Mouse (Mus musculus) neural tube, embryonic 10.5 days (tissue): ENCODE measurements at regions not wholly inside any gene's neighbourhood (a gene's known extent, or its start where the extent isn't known, plus 50 kb on each side); places are given as distances from the start of the nearest gene placed in this dataset.

Experiments used
- DNase-seq: peaks from one replicate; pipeline ENCODE4 v3.0.0-alpha.2; 2017; ENCODE audit warnings: low spot score; ENCODE audit errors: extremely low spot score

DNA sequence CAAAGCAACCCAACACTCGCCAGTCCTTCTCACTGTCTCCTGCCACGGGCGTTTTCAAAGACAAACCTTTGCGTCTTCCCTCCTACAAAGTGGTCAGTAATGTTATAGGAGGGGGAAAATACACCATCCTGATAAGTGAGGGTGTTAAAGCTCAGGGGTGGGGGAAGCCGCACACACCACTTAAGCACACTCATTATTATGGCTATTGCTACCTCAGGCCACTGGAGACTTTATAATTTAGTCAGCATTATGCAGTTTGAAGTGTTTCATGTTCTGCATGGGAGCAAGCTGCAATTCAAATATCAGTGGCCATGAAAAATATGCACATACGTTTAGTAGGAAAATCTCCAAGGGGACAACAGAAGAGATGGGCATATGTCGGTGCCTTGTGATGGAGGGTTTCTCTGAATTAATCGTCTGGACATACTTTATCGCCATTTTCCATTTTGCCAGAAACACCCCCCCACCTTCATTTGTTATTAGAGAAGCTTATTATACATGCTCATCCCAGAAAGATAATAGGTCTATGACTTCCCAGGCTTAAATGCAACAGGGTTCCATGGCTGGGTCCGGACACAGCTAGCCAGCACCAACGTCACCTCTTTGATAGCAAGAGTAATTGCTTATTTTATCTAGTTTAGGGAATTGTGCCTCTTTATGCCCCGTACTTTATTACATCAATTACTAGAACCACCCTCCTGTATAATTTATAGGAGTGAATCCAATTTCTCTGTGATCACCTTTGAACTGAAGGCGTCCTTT lies 193.5 kb upstream of the Adamts16 start:
- no peak for DNase-seq

DNA sequence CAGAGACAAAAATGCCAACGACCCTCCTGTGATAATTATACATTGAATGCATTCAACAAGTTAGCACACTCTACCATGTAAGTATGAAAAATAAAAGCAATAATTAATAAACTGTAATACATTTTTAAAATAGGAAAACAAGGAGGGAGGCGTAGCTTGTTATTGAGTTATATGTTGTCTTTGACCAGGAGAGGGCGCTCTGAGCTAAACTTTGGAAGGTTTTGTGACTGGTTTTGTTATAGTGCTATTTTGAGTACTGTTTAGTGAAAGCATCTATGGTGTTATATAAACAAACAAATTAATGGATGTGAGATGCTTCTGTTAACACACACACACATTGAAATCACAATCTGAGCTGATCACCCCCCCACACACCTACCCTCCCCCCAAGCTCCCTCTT lies 166.6 kb upstream of the Adamts16 start:
- DNase-seq: no peak

DNA sequence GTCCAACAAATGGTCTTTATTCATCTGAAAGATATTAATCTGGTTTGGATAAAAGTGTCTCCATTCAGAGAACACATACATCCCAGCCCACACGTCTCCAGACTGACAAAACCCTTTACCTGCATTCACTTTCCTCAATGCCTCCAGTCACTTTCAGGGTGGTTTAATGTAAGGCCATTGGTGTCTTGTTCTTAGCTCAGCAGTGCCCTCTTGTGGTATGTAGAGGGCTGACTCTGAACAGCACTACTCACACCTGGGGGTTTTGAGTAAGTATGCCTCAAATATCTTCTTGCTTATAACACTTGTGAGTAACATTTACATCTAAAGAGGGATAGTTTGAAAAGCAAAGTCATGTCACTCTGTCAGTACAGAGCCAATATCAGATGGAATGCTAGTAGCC lies 164.5 kb upstream of the Adamts16 start:
- DNase-seq: peak; percentile 34

DNA sequence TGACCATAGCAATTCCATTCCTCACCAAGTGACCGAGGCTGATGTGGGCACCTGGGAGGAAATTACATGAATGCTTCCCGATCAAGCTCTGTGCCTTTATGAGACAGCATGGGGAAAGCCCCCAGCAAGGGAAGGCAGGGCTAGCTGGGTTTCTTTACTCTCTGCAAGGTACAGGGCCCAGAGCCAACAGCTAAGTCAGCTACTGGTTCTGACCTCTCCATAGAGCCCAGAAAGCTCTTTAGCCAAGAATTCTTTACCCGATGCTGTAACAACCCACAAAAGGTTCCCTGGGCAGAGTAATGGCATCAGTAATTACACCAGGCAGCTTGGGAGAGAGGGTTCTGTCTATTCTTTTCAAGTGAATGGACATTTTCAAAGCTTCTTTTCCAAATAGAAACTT lies 161.9 kb upstream of the Adamts16 start:
- no peak for DNase-seq

DNA sequence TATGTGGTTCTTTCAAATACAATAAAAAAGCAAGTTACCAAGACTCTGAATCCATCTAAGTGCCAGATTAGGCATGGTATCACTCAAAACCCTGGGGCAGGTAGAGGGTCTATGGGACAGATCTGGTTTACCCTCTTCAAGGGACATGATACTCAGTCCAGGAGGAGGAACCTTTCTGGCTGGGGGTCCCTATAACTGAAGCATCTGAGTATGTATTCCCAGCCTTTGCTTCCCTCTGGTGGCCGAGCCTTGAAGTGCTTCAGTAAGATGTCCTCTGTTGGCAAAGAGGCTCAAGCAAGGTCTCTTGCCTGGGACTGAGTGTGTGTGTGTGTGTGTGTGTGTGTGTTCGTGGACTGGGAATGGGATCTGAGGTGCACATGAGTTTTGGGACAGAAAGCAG lies 159.7 kb upstream of the Adamts16 start:
- DNase-seq: peak; percentile 75

DNA sequence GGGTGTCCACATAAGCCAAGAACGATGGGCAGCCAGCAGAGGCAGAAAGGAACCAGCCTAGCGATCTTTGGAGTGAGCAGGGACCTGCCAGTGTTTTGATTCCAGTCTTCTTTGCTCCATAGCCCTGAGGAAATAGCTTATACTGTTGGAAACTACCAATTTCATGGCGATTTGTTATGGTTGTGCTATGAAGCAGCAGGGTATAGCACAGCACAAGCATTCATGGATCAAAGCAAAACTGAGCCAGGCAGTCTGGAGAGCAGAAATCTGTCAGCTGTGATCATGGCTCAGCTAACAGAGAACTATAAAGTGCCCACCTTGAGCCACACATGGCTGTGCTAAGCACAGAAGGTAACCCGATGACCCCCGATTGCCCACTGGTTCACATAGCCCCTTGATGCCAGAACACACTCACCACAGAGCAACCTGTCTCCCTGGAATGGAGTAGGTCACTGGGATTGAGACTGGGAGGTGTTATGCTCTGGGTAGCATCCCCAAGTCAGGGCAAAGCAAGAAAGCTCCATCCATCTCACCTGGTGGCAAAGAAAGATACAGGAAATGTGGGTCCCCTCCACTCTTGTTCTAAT lies 158.9 kb upstream of the Adamts16 start:
- DNase-seq: no peak

DNA sequence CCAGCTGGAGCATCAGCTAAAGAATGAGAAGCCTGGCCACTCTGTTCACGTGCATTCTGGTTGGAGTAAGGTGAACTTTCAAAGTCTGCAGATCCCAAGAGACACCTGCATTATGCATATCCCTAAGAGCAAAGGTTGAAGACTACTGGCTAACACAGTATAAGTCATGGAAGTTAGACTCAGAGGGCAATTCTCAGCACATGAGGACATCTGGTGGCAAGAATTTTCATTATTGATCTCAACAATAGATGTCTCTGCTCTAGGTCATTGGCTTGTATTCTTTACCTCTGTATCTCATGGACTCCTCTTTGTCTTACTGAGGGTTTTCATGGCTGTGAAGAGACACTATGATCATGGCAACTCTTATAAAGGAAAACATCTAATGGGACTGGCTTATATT lies 151.9 kb upstream of the Adamts16 start:
- DNase-seq: no peak

DNA sequence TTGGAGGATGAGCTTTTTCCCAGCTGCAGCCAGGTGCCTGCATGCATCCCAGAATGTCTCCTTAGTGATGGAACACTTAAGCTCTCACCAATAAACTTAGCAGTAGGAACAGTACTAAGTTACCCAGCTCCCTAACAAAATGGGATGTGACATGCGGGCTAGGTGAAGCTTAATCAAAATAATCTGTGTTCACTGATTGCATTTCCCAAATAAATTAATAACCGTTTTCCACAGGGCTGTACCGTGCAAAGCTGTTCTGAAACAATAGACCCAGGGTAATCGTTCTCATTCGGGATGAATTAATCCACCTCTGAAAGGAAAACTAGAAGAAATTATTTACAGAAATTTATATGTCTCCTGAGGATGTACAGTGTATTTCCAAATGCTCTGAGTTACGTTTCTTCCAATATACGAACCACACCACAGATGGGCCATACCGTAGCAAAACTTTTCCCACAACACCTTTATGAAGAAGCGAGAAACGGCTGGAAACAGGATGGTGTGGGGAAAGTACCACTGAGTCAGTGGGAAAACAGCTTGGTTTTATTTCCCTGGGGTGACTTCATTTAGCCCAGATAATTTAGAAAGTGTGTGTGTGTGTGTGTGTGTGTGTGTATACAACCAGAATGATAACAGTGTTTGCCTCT lies 148.5 kb upstream of the Adamts16 start:
- no peak for DNase-seq

DNA sequence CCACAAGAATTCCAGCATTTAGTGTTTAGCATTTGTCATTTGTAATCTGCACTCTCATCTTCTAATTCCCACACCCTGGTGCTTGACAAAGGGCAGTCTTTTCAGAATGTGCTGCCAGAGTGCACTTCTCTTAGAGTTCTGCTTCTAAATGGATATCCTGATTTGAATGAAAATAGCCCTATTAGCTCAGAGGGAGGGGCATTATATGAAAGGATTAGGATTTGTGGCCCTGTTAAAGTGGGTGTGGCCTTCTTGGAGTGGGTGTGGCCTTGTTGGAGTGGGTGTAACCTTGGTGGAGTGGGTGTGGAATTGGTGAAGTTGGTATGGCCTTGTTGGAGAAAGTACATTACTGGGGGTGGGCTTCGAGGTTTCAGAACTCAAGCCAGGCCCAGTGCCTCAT lies 137.7 kb upstream of the Adamts16 start:
- no peak for DNase-seq

DNA sequence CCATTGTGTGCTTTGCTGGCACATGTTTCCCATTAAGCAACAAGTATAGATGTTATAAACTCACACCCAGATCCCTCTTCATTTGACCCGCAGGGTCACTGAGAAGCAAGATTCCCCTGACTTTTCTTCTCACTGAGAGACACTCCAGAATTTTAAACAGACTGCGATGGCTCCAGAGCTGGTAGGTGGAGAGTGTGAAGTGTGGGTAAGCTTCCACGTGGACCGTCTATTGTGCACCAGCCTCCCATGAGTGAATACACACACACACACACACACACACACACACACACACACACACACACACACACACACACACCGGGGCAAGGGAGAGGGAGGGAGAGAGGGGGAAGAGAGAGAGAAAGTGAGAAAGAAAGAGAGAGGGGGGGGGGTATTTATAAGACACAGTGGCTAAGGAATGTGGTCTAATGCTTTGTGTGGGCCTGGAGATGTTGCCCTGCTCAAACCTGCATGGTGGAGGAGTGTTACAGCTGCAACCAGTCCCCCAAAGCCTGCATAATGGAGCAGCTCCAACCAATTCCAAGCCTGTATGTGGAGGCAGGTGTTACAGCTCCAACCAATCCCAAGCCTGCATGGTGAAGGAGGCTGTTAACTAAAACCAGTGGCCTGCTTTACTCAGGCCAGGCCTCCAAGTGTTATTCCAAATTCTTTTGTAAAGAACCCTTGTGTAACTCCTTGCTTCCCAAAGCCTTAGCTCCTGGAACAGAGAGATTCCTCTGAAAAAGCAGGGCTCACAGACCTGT lies 137.1 kb upstream of the Adamts16 start:
- DNase-seq: no peak

DNA sequence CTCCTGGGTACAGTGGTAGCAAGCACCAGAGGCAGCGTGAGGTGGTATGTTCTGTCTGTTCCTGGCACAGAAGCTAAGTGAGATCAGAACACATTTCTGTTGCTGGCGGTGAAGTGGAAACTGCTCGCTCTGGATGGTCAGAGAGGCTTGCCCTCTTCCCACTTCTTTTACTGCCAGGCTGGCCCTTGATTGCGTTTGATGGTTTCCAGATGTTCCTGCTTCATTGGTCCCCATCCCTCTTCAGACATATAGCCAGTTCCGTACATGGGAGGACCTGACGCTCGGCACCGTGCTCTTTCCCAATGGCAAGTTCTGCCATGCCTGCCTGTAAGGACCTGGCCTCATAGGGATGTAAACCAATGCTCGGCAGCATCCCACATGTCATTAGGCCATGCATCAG lies 128.0 kb upstream of the Adamts16 start:
- DNase-seq: no peak

DNA sequence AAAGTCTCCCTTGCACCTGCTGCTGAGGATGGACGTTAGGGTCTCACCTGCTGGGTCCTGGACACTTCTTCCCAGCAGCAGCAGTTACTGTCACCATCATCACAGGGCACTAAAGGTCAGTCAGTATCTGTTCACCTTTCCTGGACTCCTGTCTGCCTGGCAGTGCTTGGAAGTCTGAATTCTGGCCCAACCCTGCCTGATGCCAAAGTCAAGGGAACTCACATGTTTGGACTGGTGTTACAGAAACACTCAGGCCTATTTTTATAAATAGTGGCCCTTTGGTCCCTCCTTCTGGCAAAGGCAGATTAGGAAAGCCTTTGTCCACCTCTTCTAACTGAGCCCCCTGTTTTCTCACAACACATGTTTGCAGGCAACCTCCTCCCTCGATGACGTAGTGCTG lies 126.2 kb upstream of the Adamts16 start:
- no peak for DNase-seq

DNA sequence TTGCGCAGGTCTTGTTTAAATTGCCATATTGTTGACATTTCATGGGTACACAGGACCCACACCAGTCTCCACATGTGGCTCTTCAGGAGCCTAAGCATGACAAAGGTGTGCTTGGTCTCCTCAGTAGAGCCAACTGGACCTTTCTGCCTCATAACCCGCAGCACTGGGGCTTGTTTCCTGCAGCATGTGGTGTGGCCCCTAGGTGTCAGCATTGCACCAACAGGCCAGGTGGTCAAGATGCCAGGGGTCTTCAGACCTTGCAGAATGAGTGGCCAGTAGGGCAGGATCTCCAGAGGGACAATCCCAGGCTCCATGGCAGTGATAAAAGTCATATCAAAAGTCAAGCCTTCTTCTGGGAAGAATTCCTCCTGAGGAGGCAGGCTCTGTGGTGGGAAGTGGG lies 121.8 kb upstream of the Adamts16 start:
- DNase-seq: no peak

DNA sequence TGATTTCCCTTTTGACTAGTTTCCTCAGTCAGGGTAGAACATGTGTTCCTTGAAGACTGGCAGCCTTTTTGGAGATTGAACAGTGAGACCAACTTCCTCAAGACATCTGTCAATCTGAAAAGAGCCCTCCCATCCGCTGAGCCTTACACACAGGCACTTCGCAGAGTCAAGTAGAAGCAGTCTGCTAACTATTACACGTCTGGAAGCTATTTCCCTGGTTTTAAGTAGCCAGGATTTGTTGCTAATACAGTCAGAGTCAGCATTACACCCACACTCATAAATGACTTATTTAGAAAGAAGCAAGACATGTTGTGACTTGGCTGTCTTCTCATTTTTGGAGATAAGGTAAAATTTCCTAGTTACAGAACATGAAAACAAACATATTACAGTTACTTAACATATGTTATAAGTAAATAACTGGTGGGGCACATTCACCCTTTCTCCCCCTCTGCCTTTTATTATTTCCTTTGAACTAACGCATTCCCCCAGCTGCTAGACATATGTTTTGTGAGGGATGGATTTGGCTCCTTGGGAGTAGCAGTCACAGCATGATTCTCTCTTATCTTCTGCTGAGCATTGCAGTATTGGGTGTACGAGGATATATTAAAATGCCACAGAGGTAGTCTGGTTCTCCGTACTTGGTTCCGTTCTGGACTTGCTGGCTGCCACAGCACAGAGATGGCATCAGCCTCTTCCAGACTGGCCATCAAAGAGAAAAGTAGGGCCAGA lies 92.9 kb upstream of the Adamts16 start:
- DNase-seq: no peak

DNA sequence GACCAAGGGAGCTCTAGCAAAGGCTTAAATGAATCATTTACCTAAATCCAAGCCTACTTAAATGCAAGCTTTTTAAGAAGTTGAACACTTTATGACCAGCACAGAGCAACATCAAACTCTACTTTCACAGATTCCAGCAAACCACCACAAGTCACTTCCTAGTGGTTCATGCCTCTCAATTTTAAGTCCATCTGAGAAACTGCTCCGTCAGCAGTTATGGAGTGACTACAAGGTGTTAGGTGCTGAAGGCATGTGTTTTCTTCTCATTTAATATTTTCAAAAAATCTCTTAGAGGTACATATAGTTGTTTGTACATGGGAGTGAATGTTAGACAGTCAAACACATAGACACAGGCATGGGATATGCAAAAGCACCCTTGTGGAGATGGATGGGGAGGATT lies 72.2 kb upstream of the Adamts16 start:
- no peak for DNase-seq

DNA sequence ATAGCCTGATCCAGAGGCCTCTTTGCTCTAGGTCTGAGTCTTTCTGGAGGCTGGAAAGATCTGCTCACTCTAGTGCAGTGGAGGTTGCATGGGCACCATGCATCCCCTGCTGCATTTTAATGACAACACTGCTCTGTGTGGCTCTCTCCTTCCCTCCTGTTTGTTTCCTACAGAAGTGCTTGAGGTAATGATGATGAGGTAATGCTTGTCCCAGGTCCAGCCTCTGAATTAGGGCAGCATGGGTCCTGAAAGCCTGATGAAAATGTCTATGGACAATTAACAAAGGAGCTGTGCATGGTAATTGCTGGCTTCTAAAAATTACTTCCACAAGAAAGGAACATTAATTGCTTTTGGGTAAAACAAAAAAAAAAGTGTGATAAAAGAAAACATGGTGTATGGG lies 69.3 kb upstream of the Adamts16 start:
- no peak for DNase-seq

DNA sequence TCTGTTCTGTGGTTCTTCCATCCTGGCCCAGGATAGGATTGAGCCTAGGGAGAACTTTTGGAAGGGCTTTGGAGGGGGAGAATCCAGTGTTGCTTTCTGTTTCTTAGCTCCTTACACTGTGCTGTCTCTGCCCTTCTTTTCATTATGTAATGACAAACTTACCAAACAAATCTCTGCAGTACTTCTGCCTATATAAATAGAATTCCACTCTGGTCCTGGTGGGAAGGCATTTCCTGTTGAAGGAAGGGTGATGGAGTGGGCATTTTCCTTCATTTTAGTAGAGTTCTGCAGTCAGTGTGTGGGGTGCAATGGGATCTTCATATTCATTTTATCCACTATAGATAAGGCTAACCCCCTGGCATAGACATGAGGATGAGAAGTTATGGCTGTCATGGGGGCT lies 63.2 kb upstream of the Adamts16 start:
- no peak for DNase-seq

DNA sequence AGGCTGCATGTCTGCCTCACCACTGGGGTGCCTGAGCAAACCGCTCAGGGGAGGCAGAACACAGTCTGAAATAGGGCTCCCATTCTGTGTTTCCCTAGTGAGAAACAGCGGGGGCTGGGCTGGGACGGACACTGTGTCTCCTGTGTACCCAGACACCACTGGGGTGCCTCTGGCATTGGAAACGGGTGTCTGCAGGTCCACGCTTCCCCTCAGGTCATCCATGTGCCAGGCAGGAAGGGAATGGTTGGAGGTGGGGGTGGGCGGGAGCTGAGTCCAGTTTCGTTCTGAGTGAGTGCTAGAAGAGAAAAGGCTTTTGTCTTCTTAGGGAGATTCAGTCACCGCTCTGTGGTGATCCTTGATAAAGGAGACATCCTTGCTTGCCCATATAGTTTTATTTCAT lies 62.2 kb upstream of the Adamts16 start:
- DNase-seq: no peak

DNA sequence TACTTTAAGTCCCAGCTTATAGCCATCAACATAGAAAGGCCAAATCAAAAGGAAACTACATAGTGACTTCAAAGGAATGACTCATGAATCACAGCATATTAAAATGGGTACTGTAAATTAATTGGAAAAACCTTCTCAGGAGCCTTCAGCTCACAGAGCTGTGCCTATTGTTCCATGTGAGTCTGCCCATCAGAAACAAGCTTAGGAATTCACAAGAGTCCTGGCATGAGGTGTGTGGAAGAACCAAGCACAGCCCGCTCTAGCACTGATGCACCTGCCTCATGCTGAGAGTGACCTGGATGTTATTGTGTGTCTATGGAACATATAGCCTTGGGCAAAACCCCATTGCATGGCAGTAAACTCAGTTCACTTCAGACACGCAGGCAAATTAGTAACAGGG lies 61.5 kb upstream of the Adamts16 start:
- no peak for DNase-seq

DNA sequence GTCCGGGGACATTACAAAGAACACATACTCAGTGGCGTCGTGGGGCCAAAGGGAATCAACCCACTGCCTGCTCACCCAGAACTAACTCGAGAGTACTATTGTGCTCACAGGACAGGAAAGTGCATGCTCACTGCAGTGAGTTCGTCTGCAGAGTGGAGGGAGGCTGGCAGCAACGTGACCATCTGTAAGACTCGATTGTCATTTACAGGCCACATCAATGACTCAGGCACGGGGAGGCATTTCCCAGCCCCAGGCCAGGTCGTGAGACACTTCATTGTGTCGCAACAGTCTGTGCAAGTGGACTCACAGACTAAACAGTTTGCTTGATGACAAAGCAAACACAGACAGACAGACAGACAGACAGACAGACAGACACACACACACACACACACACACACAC lies 61.1 kb upstream of the Adamts16 start:
- DNase-seq: no peak

DNA sequence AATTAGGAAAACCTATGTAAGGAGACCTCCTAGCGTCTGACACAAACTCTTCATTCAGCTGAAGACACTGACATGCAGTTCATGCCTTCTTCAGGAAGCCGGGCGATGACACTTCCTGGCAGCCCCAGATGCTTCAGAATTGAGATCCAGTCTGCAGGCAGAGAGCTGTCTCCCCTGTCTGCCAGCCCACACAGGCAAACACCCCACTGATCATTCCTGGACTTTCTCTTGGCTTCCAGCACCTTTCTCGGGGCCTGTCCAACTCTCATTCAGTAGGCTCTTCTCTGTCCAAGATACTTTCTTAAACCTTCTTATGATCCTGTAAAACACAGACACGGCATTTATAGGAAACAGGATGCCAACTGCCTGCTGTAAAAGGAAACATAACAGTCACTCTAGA lies 50.0 kb upstream of the Adamts16 start:
- DNase-seq: no peak
